Mouse (Mus musculus): Measurements from ENCODE around the gene Lef1.

Gene Lef1

GRCm38 (mm10) chr3:131190239-131190638, 80.0 kb downstream of the Lef1 start:
- DNase-seq (ENCODE audit: low read depth in 2 of 2, low spot score in 2 of 2), result no peak

GRCm38 (mm10) chr3:131190671-131191367, 80.5 kb downstream of the Lef1 start:
- peak in 1 of 2 experiments; percentile 49 for DNase-seq (ENCODE audit: low read depth in 2 of 2, low spot score in 2 of 2)

GRCm38 (mm10) chr3:131191454-131191853, 81.2 kb downstream of the Lef1 start:
- DNase-seq (ENCODE audit: low read depth in 2 of 2, low spot score in 2 of 2), result no peak

- no peak for DNase-seq (ENCODE audit: low read depth in 2 of 2, low spot score in 2 of 2)
These were observed 85.8 kb downstream of the Lef1 start for GRCm38 (mm10) chr3:131196050-131196449.

GRCm38 (mm10) chr3:131196507-131197019, 86.3 kb downstream of the Lef1 start:
- DNase-seq (ENCODE audit: low read depth in 2 of 2, low spot score in 2 of 2), result no peak

GRCm38 (mm10) chr3:131198991-131199390, 88.7 kb downstream of the Lef1 start:
- DNase-seq (ENCODE audit: low read depth in 2 of 2, low spot score in 2 of 2), result no peak

- DNase-seq (ENCODE audit: low read depth in 2 of 2, low spot score in 2 of 2), result peak; percentile 71 to 76
These were observed 89.5 kb downstream of the Lef1 start for GRCm38 (mm10) chr3:131199590-131200288.

- no peak for DNase-seq (ENCODE audit: low read depth in 2 of 2, low spot score in 2 of 2)
These were observed 92.0 kb downstream of the Lef1 start for GRCm38 (mm10) chr3:131202311-131202710.

GRCm38 (mm10) chr3:131207846-131208245, 97.6 kb downstream of the Lef1 start:
- peak; percentile 39 to 40 for DNase-seq (ENCODE audit: low read depth in 2 of 2, low spot score in 2 of 2)

- DNase-seq (ENCODE audit: low read depth in 2 of 2, low spot score in 2 of 2), result peak; percentile 88 to 90
These were observed 98.1 kb downstream of the Lef1 start for GRCm38 (mm10) chr3:131208265-131208891.

- DNase-seq (ENCODE audit: low read depth in 2 of 2, low spot score in 2 of 2), result peak in 1 of 2 experiments; percentile 50
These were observed 101.9 kb downstream of the Lef1 start for GRCm38 (mm10) chr3:131212200-131212599.

- DNase-seq (ENCODE audit: low read depth in 2 of 2, low spot score in 2 of 2), result no peak
These were observed 103.9 kb downstream of the Lef1 start for GRCm38 (mm10) chr3:131214060-131214658.

- DNase-seq (ENCODE audit: low read depth in 2 of 2, low spot score in 2 of 2), result peak; percentile 68 to 71
These were observed 104.6 kb downstream of the Lef1 start for GRCm38 (mm10) chr3:131214841-131215240.

GRCm38 (mm10) chr3:131218636-131219390, 108.5 kb downstream of the Lef1 start:
- DNase-seq (ENCODE audit: low read depth in 2 of 2, low spot score in 2 of 2), result no peak

GRCm38 (mm10) chr3:131228083-131228482, 117.8 kb downstream of the Lef1 start:
- peak; percentile 39 to 42 for DNase-seq (ENCODE audit: low read depth in 2 of 2, low spot score in 2 of 2)

GRCm38 (mm10) chr3:131237061-131237460, 126.8 kb downstream of the Lef1 start:
- DNase-seq (ENCODE audit: low read depth in 2 of 2, low spot score in 2 of 2), result no peak

- DNase-seq (ENCODE audit: low read depth in 2 of 2, low spot score in 2 of 2), result peak; percentile 62 to 73
These were observed 127.7 kb downstream of the Lef1 start for GRCm38 (mm10) chr3:131237785-131238633.

GRCm38 (mm10) chr3:131245766-131246578, 135.7 kb downstream of the Lef1 start:
- peak; percentile 57 to 71 for DNase-seq (ENCODE audit: low read depth in 2 of 2, low spot score in 2 of 2)

GRCm38 (mm10) chr3:131246579-131247046, 136.3 kb downstream of the Lef1 start:
- DNase-seq (ENCODE audit: low read depth in 2 of 2, low spot score in 2 of 2), result no peak
